Mouse (Mus musculus) liver, embryonic 11.5 days (tissue): ENCODE data around the gene Rbm17. TPM values are rescaled to one million over a fixed set of nuclear protein-coding genes. Genes with fewer than 3 reads are reported as not detected.

Experiments
- ATAC-seq: fragments of 200-750 bp; cut with Nextera tagmentation; replicated peaks from 2 replicates; pipeline ENCODE4 v1.8.0; 2017; ENCODE audit warnings: moderate number of reproducible peaks, mild to moderate bottlenecking, moderate TSS enrichment, moderate library complexity; ENCODE audit not compliant: low FRiP score
- DNase-seq: peaks from one replicate; pipeline ENCODE4 v3.0.0-alpha.2; 2017; ENCODE audit warnings: low spot score
- H3K27ac ChIP-seq: fragments of 300-500 bp; sonication (generic); 2 replicates; pipeline ENCODE4 v1.5.1; 2014; ENCODE audit warnings: mild to moderate bottlenecking, low read depth, low read length, control low read depth
- H3K27me3 ChIP-seq: fragments of 300-500 bp; sonication (generic); replicated peaks from 2 replicates; pipeline ENCODE4 v1.6.1; 2014; ENCODE audit warnings: low read length, mixed read lengths; ENCODE audit not compliant: control insufficient read depth, insufficient read depth
- H3K36me3 ChIP-seq: fragments of 300-500 bp; sonication (generic); 2 replicates; pipeline ENCODE4 v1.6.1; 2014; ENCODE audit warnings: mild to moderate bottlenecking, low read length, moderate library complexity, mixed read lengths; ENCODE audit not compliant: control insufficient read depth, insufficient read depth
- H3K4me1 ChIP-seq: fragments of 300-500 bp; sonication (generic); replicated peaks from 2 replicates; pipeline ENCODE4 v1.6.1; 2014; ENCODE audit warnings: low read length, mixed read lengths; ENCODE audit not compliant: control insufficient read depth, insufficient read depth
- H3K4me2 ChIP-seq: fragments of 300-500 bp; sonication (generic); 2 replicates; pipeline ENCODE4 v1.6.1; 2014; ENCODE audit warnings: mild to moderate bottlenecking, control low read depth, moderate library complexity
- H3K4me3 ChIP-seq: fragments of 300-500 bp; sonication (generic); 2 replicates; pipeline ENCODE4 v1.5.1; 2014; ENCODE audit warnings: low read depth, low read length, control low read depth
- H3K9ac ChIP-seq: fragments of 300-500 bp; sonication (generic); 2 replicates; pipeline ENCODE4 v1.6.1; 2014; ENCODE audit warnings: low read depth, low read length, control low read depth
- H3K9me3 ChIP-seq: fragments of 300-500 bp; sonication (generic); 2 replicates; pipeline ENCODE4 v1.6.1; 2016; ENCODE audit warnings: low read length, inconsistent platforms, mixed read lengths; ENCODE audit not compliant: control insufficient read depth
- WGBS: fragments of 180-500 bp; shearing (Covaris S2); extraction: QIAGEN DNeasy Blood & Tissue Kit; methylation state at CpG from one replicate; pipeline ENCODE4 v1.1.7; 2014; 5-methylcytosine and 5-hydroxymethylcytosine counted together
- polyA plus RNA-seq: library from polyadenylated mRNA; unstranded; fragments of >200 nt; fragmentation: Nextera tagmentation; extraction: Ambion mirVana; gene quantifications from 2 replicates; pipeline ENCODE4 v1.2.1, GENCODE M21; 2014

Gene Rbm17
- polyA plus RNA-seq, 1 experiment from 2014 or later, result 176 TPM

DNA sequence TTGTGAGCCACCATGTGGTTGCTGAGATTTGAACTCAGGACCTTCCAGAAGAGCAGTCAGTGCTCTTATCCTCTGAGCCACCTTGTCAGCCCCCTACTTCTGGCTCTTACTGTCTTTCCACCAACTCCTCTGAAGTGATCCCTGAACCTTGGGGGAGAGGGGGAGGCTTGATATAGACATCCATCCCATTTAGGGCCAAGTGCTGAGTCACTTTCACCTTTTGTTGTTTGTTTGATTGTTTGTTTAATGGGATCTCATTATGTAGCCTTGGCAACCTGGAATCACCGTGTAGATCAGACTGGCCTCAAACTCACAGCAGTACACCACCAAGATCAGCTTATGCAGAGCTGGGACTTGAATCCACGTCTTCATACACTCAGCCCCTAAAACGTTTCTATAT lies 46.7 kb downstream of the Rbm17 start:
- H3K4me1 ChIP-seq, result peaks cover 5% of the 10 kb centered on the region; the same call in 1 of the 2 replicates
- ATAC-seq (no peak), DNase-seq (no peak)
- no peaks in the 10 kb centered on the region for H3K36me3 ChIP-seq
- H3K4me2 ChIP-seq, result no peak overlapping the region
- WGBS, result 62% methylated on average over 3 of the region's 3 CpGs
- no peak overlapping the region for H3K4me3 ChIP-seq
- H3K27ac ChIP-seq, result no peak overlapping the region
- peaks cover 10% of the 10 kb centered on the region; the same call in 1 of the 2 replicates for H3K27me3 ChIP-seq
- H3K9me3 ChIP-seq, result no peaks in the 10 kb centered on the region
- no peak overlapping the region for H3K9ac ChIP-seq

- H3K27me3 ChIP-seq, result peaks cover 10% of the 10 kb centered on the region; the same call in 1 of the 2 replicates
- H3K36me3 ChIP-seq, result no peaks in the 10 kb centered on the region
- H3K9ac ChIP-seq, result no peak overlapping the region
- H3K27ac ChIP-seq, result no peak overlapping the region
- H3K4me2 ChIP-seq, result no peak overlapping the region
- ATAC-seq, result no peak
- WGBS, result 76% methylated on average over 6 of the region's 6 CpGs
- peaks cover 5% of the 10 kb centered on the region; the same call in 1 of the 2 replicates for H3K4me1 ChIP-seq
- no peak overlapping the region for H3K4me3 ChIP-seq
- no peaks in the 10 kb centered on the region for H3K9me3 ChIP-seq
- DNase-seq, result no peak
These were observed 48.6 kb downstream of the Rbm17 start for GRCm38 (mm10) chr2:11555316-11555715.

- Histone ChIP-seq H3K9me3 (no peaks in the 10 kb centered on the region), H3K27ac (no peak within 1 kb of the TSS), H3K36me3 (no peaks in the 10 kb centered on the region), H3K4me3 (peak within 1 kb of the TSS; percentile 64), H3K4me2 (peak within 1 kb of the TSS; percentile 98), H3K4me1 (peaks cover 5% of the 10 kb centered on the region; the same call in 1 of the 2 replicates), H3K9ac (peak within 1 kb of the TSS; percentile 62), H3K27me3 (peaks cover 10% of the 10 kb centered on the region; the same call in 1 of the 2 replicates)
- 2% methylated on average over 67 of the region's 67 CpGs for WGBS
- ATAC-seq, result peak; percentile 72
- DNase-seq, result peak; percentile 73
These were observed 50.2 kb downstream of the Rbm17 start, which contains the start of gene Pfkfb3 for GRCm38 (mm10) chr2:11553471-11554400. Gene Pfkfb3 (minus strand): TSS chr2:11554077.

GRCm38 (mm10) chr2:11552966-11553451 lies 50.9 kb downstream of the Rbm17 start:
- peak; percentile 36 for ATAC-seq
- no peak overlapping the region for H3K27ac ChIP-seq
- DNase-seq, result peak; percentile 61
- no peaks in the 10 kb centered on the region for H3K36me3 ChIP-seq
- peak overlapping the region; percentile 64 for H3K4me3 ChIP-seq
- H3K4me1 ChIP-seq, result peaks cover 5% of the 10 kb centered on the region; the same call in 1 of the 2 replicates
- 2% methylated on average over 15 of the region's 15 CpGs for WGBS
- H3K27me3 ChIP-seq, result peaks cover 10% of the 10 kb centered on the region; the same call in 1 of the 2 replicates
- H3K9me3 ChIP-seq, result no peaks in the 10 kb centered on the region
- H3K4me2 ChIP-seq, result peak overlapping the region; percentile 98
- H3K9ac ChIP-seq, result peak overlapping the region; percentile 62

- WGBS, result 12% methylated on average over 9 of the region's 9 CpGs
- Histone ChIP-seq H3K27ac (no peak overlapping the region), H3K4me1 (peaks cover 5% of the 10 kb centered on the region; the same call in 1 of the 2 replicates), H3K27me3 (peaks cover 10% of the 10 kb centered on the region; the same call in 1 of the 2 replicates), H3K9ac (no peak overlapping the region; the same call in 1 of the 2 replicates), H3K4me3 (peak overlapping the region; percentile 64), H3K4me2 (peak overlapping the region; percentile 98), H3K9me3 (no peaks in the 10 kb centered on the region), H3K36me3 (no peaks in the 10 kb centered on the region)
- ATAC-seq, result no peak
- DNase-seq, result no peak
These were observed 51.6 kb downstream of the Rbm17 start for GRCm38 (mm10) chr2:11552297-11552821.

DNA sequence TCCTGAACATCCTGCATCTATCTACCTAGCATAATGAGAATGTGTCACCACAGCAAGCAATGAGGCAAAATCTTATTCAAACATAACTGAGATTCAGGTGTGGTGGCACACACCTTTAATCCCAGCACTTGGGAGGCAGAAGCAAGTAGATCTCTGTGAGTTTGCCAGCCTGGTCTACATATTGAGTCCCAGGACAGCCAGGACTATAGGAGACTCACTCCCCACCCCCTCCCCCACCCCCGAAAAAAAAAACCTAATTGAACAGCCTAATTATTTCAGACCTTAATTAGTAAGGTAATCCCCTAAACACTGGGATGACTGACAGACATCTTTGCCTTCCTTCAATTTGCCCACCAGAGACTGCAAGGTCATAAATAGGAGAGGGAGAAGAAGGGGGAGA lies 52.2 kb downstream of the Rbm17 start:
- Histone ChIP-seq H3K4me2 (no peak overlapping the region; the same call in 1 of the 2 replicates), H3K4me3 (no peak overlapping the region), H3K9me3 (no peaks in the 10 kb centered on the region), H3K27me3 (peaks cover 10% of the 10 kb centered on the region; the same call in 1 of the 2 replicates), H3K4me1 (peaks cover 5% of the 10 kb centered on the region; the same call in 1 of the 2 replicates), H3K9ac (no peak overlapping the region), H3K36me3 (no peaks in the 10 kb centered on the region), H3K27ac (no peak overlapping the region)
- DNase-seq, result no peak
- ATAC-seq, result no peak
- WGBS, result 25% methylated on average over 1 of the region's 1 CpGs

DNA sequence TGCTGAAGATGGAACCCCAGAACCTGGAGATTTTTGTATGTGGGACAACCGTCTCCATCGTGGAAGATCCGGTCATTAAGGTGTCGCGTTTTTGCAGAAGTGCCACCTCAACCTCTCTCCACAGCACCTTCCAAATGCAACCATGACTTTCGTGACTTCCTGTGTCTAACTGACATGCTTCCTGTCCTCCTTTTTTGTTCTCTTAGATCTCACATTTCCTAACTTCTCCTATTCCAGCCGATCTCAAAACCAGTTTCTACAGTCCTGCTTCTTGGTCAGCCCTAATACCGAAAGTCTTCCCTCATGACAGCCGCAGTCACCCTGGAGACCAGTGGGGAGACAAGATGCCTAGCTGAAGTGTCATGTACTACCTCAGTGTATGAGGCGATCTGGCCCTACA lies 55.4 kb downstream of the Rbm17 start:
- no peak for ATAC-seq
- Histone ChIP-seq H3K36me3 (no peaks in the 10 kb centered on the region), H3K4me2 (no peak overlapping the region; the same call in 1 of the 2 replicates), H3K4me3 (no peak overlapping the region), H3K4me1 (peaks cover 14% of the 10 kb centered on the region), H3K27ac (no peak overlapping the region), H3K9me3 (no peaks in the 10 kb centered on the region), H3K9ac (no peak overlapping the region), H3K27me3 (peaks cover 2% of the 10 kb centered on the region; the same call in 1 of the 2 replicates)
- WGBS, result 45% methylated on average over 10 of the region's 10 CpGs
- DNase-seq, result no peak

DNA sequence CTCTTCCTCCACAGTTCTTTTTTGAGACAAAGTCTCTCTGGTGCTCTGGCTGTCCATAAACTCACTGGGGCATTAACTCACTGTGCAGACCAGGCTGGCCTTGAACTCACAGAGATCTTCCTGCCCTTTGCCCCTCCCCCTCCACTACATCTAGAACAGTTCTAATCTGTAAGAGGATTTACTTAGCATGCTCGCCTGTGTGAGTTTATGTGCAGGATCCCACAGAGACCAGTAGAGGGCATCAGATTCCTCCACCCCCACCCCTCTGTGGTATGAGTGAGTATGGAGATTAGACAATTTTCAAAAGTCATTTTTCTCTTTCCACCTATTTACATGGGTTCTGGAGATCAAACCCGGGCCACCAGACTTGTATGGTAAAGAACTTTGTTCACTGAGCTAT lies 56.3 kb downstream of the Rbm17 start:
- WGBS, result 48% methylated on average over 2 of the region's 2 CpGs
- no peak overlapping the region for H3K4me2 ChIP-seq
- H3K4me3 ChIP-seq, result no peak overlapping the region
- DNase-seq (no peak), ATAC-seq (peak; percentile 44; the same call in 1 of the 2 replicates)
- H3K36me3 ChIP-seq, result no peaks in the 10 kb centered on the region
- H3K9me3 ChIP-seq, result no peaks in the 10 kb centered on the region
- H3K27ac ChIP-seq, result no peak overlapping the region
- no peak overlapping the region for H3K9ac ChIP-seq
- H3K27me3 ChIP-seq, result no peaks in the 10 kb centered on the region
- peaks cover 12% of the 10 kb centered on the region for H3K4me1 ChIP-seq
